Mouse (Mus musculus) heart, embryonic 16.5 days (tissue): ENCODE results near the gene Rnf115. TPM values are rescaled to one million over a fixed set of nuclear protein-coding genes. Genes with fewer than 3 reads are reported as not detected.

Experiments
- ATAC-seq: fragments of 200-750 bp; cut with Nextera tagmentation; replicated peaks from 2 replicates; pipeline ENCODE4 v1.8.0; 2017; ENCODE audit warnings: moderate number of reproducible peaks; ENCODE audit not compliant: insufficient read depth, low FRiP score; ENCODE audit errors: extremely low read depth
- H3K27ac ChIP-seq: fragments of 300-500 bp; sonication (generic); 2 replicates; pipeline ENCODE4 v1.5.1; 2014; ENCODE audit warnings: mild to moderate bottlenecking, low read length, control low read depth, moderate library complexity
- H3K27me3 ChIP-seq: fragments of 300-500 bp; sonication (generic); 2 replicates; pipeline ENCODE4 v1.6.1; 2014; ENCODE audit warnings: low read length, mixed read lengths; ENCODE audit not compliant: control insufficient read depth, insufficient read depth
- H3K36me3 ChIP-seq: fragments of 300-500 bp; sonication (generic); 2 replicates; pipeline ENCODE4 v1.6.1; 2014; ENCODE audit not compliant: control insufficient read depth, insufficient read depth
- H3K4me1 ChIP-seq: fragments of 300-500 bp; sonication (generic); 2 replicates; pipeline ENCODE4 v1.6.1; 2014; ENCODE audit warnings: low read length, mixed read lengths; ENCODE audit not compliant: control insufficient read depth, insufficient read depth
- H3K4me2 ChIP-seq: fragments of 300-500 bp; sonication (generic); 2 replicates; pipeline ENCODE4 v1.6.1; 2014; ENCODE audit warnings: low read depth, mild to moderate bottlenecking, control low read depth, low read length
- H3K4me3 ChIP-seq: fragments of 300-500 bp; sonication (generic); 2 replicates; pipeline ENCODE4 v1.5.1; 2014; ENCODE audit warnings: mild to moderate bottlenecking, control low read depth, low read length
- H3K9ac ChIP-seq: fragments of 300-500 bp; sonication (generic); 2 replicates; pipeline ENCODE4 v1.6.1; 2014; ENCODE audit warnings: low read length, control low read depth
- H3K9me3 ChIP-seq: fragments of 300-500 bp; sonication (generic); replicated peaks from 2 replicates; pipeline ENCODE4 v1.6.1; 2016; ENCODE audit warnings: low read length; ENCODE audit not compliant: control insufficient read depth
- WGBS: fragments of 180-500 bp; shearing (Covaris S2); extraction: QIAGEN DNeasy Blood & Tissue Kit; methylation state at CpG from one replicate; pipeline ENCODE4 v1.1.7; 2014; 5-methylcytosine and 5-hydroxymethylcytosine counted together
- polyA plus RNA-seq: library from polyadenylated mRNA; unstranded; fragments of >200 nt; fragmentation: Nextera tagmentation; extraction: Ambion mirVana; gene quantifications from 2 replicates; pipeline ENCODE4 v1.2.1, GENCODE M21; 2015

Rnf115 gene
- polyA plus RNA-seq, 1 experiment from 2014 or later, result 39.7 TPM

DNA sequence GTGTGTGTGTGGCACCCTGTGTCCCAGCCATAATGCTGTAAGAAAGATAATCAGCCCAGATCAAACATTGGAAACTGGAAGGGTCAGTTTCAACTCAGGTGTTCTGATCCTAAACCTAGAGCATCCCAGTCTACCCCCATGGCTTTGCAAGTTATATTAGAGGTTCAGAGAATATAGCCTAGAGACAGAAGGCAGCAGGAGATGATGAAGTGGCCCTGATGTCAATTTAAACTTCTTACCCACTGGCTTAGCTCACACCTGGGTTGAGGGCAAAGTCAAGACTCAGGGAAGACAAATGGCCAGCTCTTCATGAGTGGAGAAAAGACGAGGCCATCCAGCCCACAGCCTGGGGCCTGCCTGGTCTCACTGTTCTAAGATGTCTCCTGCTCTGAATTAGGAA is 101.5 kb downstream of the Rnf115 start, which contains the start of the genes Pdzk1 and Cd160:
Gene Pdzk1, plus strand, starts transcription at position 301 of the 400 bp plus-strand sequence.
Gene Cd160, minus strand, starts transcription at position 368 of the 400 bp plus-strand sequence.
- Histone ChIP-seq H3K9ac (no peak within 1 kb of the TSS), H3K36me3 (no peaks in the 10 kb centered on the region), H3K9me3 (no peaks in the 10 kb centered on the region), H3K27ac (no peak within 1 kb of the TSS), H3K4me2 (no peak within 1 kb of the TSS), H3K4me1 (no peaks in the 10 kb centered on the region), H3K27me3 (0 out of 2 replicates have a peak, but pooled peaks cover 3% of the 10 kb centered on the region), H3K4me3 (no peak within 1 kb of the TSS)
- ATAC-seq, result no peak
- 84% methylated on average over 1 of the region's 1 CpGs for WGBS

DNA sequence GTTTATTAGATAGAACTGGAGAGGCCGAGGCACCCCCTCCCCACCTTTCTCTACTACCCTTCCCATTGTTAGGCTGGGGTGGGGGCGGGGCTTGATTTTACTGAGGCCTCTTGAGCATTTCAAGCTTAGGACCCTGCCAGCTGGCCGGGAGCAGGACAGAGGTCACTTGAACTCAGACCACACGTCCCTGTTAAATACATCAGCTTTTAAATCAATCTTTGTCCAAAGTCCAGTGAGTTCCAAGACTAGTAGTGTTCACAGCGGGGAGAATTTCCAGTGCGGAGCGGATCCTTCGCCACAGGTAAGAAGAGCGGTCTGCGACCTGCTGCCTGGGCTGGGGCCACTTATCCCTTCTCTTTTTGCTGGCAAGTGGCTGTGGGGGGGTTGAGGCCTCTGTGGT is 102.4 kb downstream of the Rnf115 start:
- no peak overlapping the region for H3K4me3 ChIP-seq
- H3K36me3 ChIP-seq, result no peaks in the 10 kb centered on the region
- 82% methylated on average over 10 of the region's 10 CpGs for WGBS
- 0 out of 2 replicates have a peak, but pooled peaks cover 3% of the 10 kb centered on the region for H3K27me3 ChIP-seq
- no peaks in the 10 kb centered on the region for H3K9me3 ChIP-seq
- H3K4me1 ChIP-seq, result no peaks in the 10 kb centered on the region
- no peak overlapping the region for H3K4me2 ChIP-seq
- no peak overlapping the region for H3K27ac ChIP-seq
- ATAC-seq, result no peak
- H3K9ac ChIP-seq, result no peak overlapping the region

- no peaks in the 10 kb centered on the region for H3K36me3 ChIP-seq
- H3K27ac ChIP-seq, result no peak overlapping the region
- H3K9ac ChIP-seq, result no peak overlapping the region
- no peaks in the 10 kb centered on the region for H3K9me3 ChIP-seq
- ATAC-seq, result no peak
- H3K4me2 ChIP-seq, result no peak overlapping the region
- 46% methylated on average over 5 of the region's 5 CpGs for WGBS
- H3K27me3 ChIP-seq, result 0 out of 2 replicates have a peak, but pooled peaks cover 3% of the 10 kb centered on the region
- no peak overlapping the region for H3K4me3 ChIP-seq
- H3K4me1 ChIP-seq, result no peaks in the 10 kb centered on the region
Measured at GRCm38 (mm10) chr3:96832930-96833329, 105.5 kb downstream of the Rnf115 start.

GRCm38 (mm10) chr3:96834587-96835348 is 107.3 kb downstream of the Rnf115 start:
- H3K4me3 ChIP-seq, result no peak overlapping the region
- 68% methylated on average over 7 of the region's 7 CpGs for WGBS
- H3K27ac ChIP-seq, result no peak overlapping the region
- ATAC-seq, result no peak
- no peak overlapping the region for H3K4me2 ChIP-seq
- H3K4me1 ChIP-seq, result no peaks in the 10 kb centered on the region
- H3K36me3 ChIP-seq, result no peaks in the 10 kb centered on the region
- H3K27me3 ChIP-seq, result 0 out of 2 replicates have a peak, but pooled peaks cover 3% of the 10 kb centered on the region
- H3K9ac ChIP-seq, result no peak overlapping the region
- H3K9me3 ChIP-seq, result no peaks in the 10 kb centered on the region

GRCm38 (mm10) chr3:96836414-96836813 is 109.0 kb downstream of the Rnf115 start:
- H3K36me3 ChIP-seq, result no peaks in the 10 kb centered on the region
- no peak overlapping the region for H3K4me3 ChIP-seq
- no peaks in the 10 kb centered on the region for H3K9me3 ChIP-seq
- no peak overlapping the region for H3K4me2 ChIP-seq
- H3K9ac ChIP-seq, result no peak overlapping the region
- 31% methylated on average over 2 of the region's 2 CpGs for WGBS
- no peak overlapping the region for H3K27ac ChIP-seq
- no peak for ATAC-seq
- 0 out of 2 replicates have a peak, but pooled peaks cover 1% of the 10 kb centered on the region for H3K27me3 ChIP-seq
- H3K4me1 ChIP-seq, result no peaks in the 10 kb centered on the region

GRCm38 (mm10) chr3:96838996-96839645 is 111.7 kb downstream of the Rnf115 start:
- Histone ChIP-seq H3K4me3 (no peak overlapping the region), H3K9ac (no peak overlapping the region), H3K9me3 (no peaks in the 10 kb centered on the region), H3K36me3 (no peaks in the 10 kb centered on the region), H3K27me3 (no peaks in the 10 kb centered on the region), H3K4me1 (no peaks in the 10 kb centered on the region), H3K4me2 (no peak overlapping the region), H3K27ac (no peak overlapping the region)
- no peak for ATAC-seq
- WGBS, result 73% methylated on average over 7 of the region's 7 CpGs

Other genes starting within 250 kb of the Rnf115 start
- 8.5 and 10.9 TPM in 2 replicates for gene Hfe2, start 202.5 kb upstream of the Rnf115 start, polyA plus RNA-seq
- gene Txnip, start 169.7 kb upstream of the Rnf115 start, polyA plus RNA-seq, result 209 and 226 TPM in 2 replicates
- gene Gm16253, start 150.7 kb upstream of the Rnf115 start, polyA plus RNA-seq, result 1.3 and 1.4 TPM in 2 replicates
- 33.4 and 36.4 TPM in 2 replicates for gene Polr3gl, start 133.5 kb upstream of the Rnf115 start, polyA plus RNA-seq
- 6.9 and 7.2 TPM in 2 replicates for gene Ankrd34a, start 131.0 kb upstream of the Rnf115 start, polyA plus RNA-seq
- gene Lix1l, start 126.5 kb upstream of the Rnf115 start, polyA plus RNA-seq, result 4.3 and 4.5 TPM in 2 replicates
- 83.8 and 86.4 TPM in 2 replicates for gene Rbm8a, start 97.7 kb upstream of the Rnf115 start, polyA plus RNA-seq
- gene Pex11b, start 92.3 kb upstream of the Rnf115 start, polyA plus RNA-seq, result 44.2 and 44.7 TPM in 2 replicates
- gene Gm42957, start 92.2 kb upstream of the Rnf115 start, polyA plus RNA-seq, result 0.14 and 0.19 TPM in 2 replicates
- gene Itga10, start 82.1 kb upstream of the Rnf115 start, polyA plus RNA-seq, result 0.83 and 1.1 TPM in 2 replicates
- gene Ankrd35, start 57.5 kb upstream of the Rnf115 start, polyA plus RNA-seq, result 0.45 and 0.60 TPM in 2 replicates
- 33.6 and 37.5 TPM in 2 replicates for gene Pias3, start 31.3 kb upstream of the Rnf115 start, polyA plus RNA-seq
- gene Nudt17, start 19.1 kb upstream of the Rnf115 start, polyA plus RNA-seq, result 6.2 and 8.8 TPM in 2 replicates
- 28.1 and 31.0 TPM in 2 replicates for gene Polr3c, start within 50 bp of the Rnf115 start, polyA plus RNA-seq
- gene Pdzk1, start 101.6 kb downstream of the Rnf115 start, polyA plus RNA-seq, result 0.98 TPM in 1 of 2 replicates, not detected in the other
- 2.3 and 5.5 TPM in 2 replicates for gene Cd160, start 101.7 kb downstream of the Rnf115 start, polyA plus RNA-seq
- gene Gja5, start 177.0 kb downstream of the Rnf115 start, polyA plus RNA-seq, result 86.3 and 99.3 TPM in 2 replicates
- 26.1 and 28.4 TPM in 2 replicates for gene Gpr89, start 177.7 kb downstream of the Rnf115 start, polyA plus RNA-seq
- gene Gja8, start 198.4 kb downstream of the Rnf115 start, polyA plus RNA-seq, result 0.02 TPM in 1 of 2 replicates, not detected in the other